Mouse (Mus musculus) neural tube, embryonic 11.5 days (tissue): ENCODE results near the gene Fbxl15. TPM values are rescaled to one million over a fixed set of nuclear protein-coding genes. Genes with fewer than 3 reads are reported as not detected.
A peak's percentile ranks its signal among the peaks of the same experiment; 100 is the strongest.

Experiments
- ATAC-seq: fragments of 200-750 bp; cut with Nextera tagmentation; 2 replicates; pipeline ENCODE4 v1.8.0; 2017; ENCODE audit warnings: moderate number of reproducible peaks, mild to moderate bottlenecking, moderate TSS enrichment, moderate library complexity; ENCODE audit not compliant: insufficient read depth, low FRiP score, low TSS enrichment
- DNase-seq: peaks from one replicate; pipeline ENCODE4 v3.0.0-alpha.2; 2015; ENCODE audit warnings: low spot score
- H3K27ac ChIP-seq: fragments of 300-500 bp; sonication (generic); 2 replicates; pipeline ENCODE4 v1.5.1; 2014; ENCODE audit warnings: low read depth, mild to moderate bottlenecking, low read length
- H3K27me3 ChIP-seq: fragments of 300-500 bp; sonication (generic); 2 replicates; pipeline ENCODE4 v1.6.1; 2014; ENCODE audit warnings: mild to moderate bottlenecking, low read length, mixed read lengths; ENCODE audit not compliant: control insufficient read depth, insufficient read depth
- H3K36me3 ChIP-seq: fragments of 300-500 bp; sonication (generic); 2 replicates; pipeline ENCODE4 v1.6.1; 2014; ENCODE audit warnings: mild to moderate bottlenecking, low read length, moderate library complexity, mixed read lengths; ENCODE audit not compliant: control insufficient read depth, insufficient read depth
- H3K4me1 ChIP-seq: fragments of 300-500 bp; sonication (generic); 2 replicates; pipeline ENCODE4 v1.6.1; 2014; ENCODE audit warnings: low read length, mixed read lengths; ENCODE audit not compliant: control insufficient read depth, insufficient read depth
- H3K4me2 ChIP-seq: fragments of 300-500 bp; sonication (generic); 2 replicates; pipeline ENCODE4 v1.6.1; 2014; ENCODE audit warnings: low read depth, mild to moderate bottlenecking, moderate library complexity
- H3K4me3 ChIP-seq: fragments of 300-500 bp; sonication (generic); 2 replicates; pipeline ENCODE4 v1.5.1; 2014; ENCODE audit warnings: low read depth, low read length
- H3K9ac ChIP-seq: fragments of 300-500 bp; sonication (generic); 2 replicates; pipeline ENCODE4 v1.6.1; 2014; ENCODE audit warnings: mild to moderate bottlenecking, low read length
- H3K9me3 ChIP-seq: fragments of 300-500 bp; sonication (generic); 2 replicates; pipeline ENCODE4 v1.6.1; 2016; ENCODE audit warnings: low read length; ENCODE audit not compliant: control insufficient read depth
- WGBS: fragments of 180-500 bp; shearing (Covaris S2); extraction: QIAGEN DNeasy Blood & Tissue Kit; methylation state at CpG from one replicate; pipeline ENCODE4 v1.1.7; 2014; 5-methylcytosine and 5-hydroxymethylcytosine counted together
- polyA plus RNA-seq: library from polyadenylated mRNA; unstranded; fragments of >200 nt; fragmentation: Nextera tagmentation; extraction: Ambion mirVana; gene quantifications from 2 replicates; pipeline ENCODE4 v1.2.1, GENCODE M21; 2014

The Fbxl15 gene
- polyA plus RNA-seq, 1 experiment from 2014 or later: 22.0 TPM

DNA sequence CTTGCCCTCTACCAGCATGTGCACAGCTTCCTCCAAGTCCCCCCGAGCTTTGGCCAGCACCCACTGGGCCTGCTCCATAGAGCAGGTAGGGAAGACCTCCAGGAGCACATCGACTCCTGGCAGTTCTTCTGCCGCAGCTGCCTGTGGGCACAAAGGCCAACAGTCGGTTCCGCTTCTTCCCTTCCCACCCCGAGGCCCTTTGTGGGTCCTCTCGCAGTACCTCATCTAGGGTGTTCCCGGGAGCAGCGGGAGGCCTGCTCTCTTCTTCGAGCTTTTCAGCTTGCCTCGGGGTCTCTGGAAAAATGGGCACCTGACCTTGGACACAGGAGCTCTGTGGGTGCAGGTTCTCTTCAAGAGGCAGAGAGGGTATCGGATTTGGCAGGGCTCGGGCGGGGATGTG, 3.3 kb downstream of the Fbxl15 start:
- DNase-seq (no peak), ATAC-seq (no peak)
- H3K4me3 ChIP-seq: no peak overlapping the region
- no peaks in the 10 kb centered on the region for H3K9me3 ChIP-seq
- peaks cover 2% of the 10 kb centered on the region; the same call in 1 of the 2 replicates for H3K36me3 ChIP-seq
- no peak overlapping the region for H3K4me2 ChIP-seq
- no peak overlapping the region for H3K9ac ChIP-seq
- H3K4me1 ChIP-seq: peaks cover 19% of the 10 kb centered on the region
- peaks cover 6% of the 10 kb centered on the region; the same call in 1 of the 2 replicates for H3K27me3 ChIP-seq
- H3K27ac ChIP-seq: no peak overlapping the region
- WGBS: 92% methylated on average over 14 of the region's 14 CpGs

DNA sequence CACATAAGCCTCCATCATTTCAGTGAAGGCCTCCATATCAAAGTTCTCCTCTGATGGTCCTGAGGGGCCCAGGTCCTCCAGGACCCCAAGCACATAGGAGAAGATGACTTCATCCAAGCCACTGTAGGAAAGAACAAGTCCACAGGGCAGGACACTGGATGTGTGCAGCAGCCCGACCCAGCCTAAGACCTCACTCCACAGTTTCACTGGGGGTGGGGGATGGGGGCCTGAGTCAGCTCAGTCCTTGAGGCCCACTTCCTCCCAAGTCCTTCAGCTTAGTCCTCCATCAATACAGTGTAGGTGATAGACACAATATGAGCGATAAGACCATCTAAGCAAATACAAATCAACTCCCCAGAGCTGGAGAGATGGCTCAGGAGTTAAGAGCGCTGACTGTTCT, 4.0 kb downstream of the Fbxl15 start:
- ATAC-seq: no peak
- no peak overlapping the region for H3K4me3 ChIP-seq
- 0 out of 2 replicates have a peak, but pooled peaks cover 4% of the 10 kb centered on the region for H3K27me3 ChIP-seq
- DNase-seq: no peak
- H3K4me1 ChIP-seq: peaks cover 16% of the 10 kb centered on the region
- H3K4me2 ChIP-seq: no peak overlapping the region
- no peaks in the 10 kb centered on the region for H3K9me3 ChIP-seq
- H3K9ac ChIP-seq: no peak overlapping the region
- WGBS: 87% methylated on average over 3 of the region's 3 CpGs
- H3K36me3 ChIP-seq: peaks cover 2% of the 10 kb centered on the region; the same call in 1 of the 2 replicates
- H3K27ac ChIP-seq: no peak overlapping the region

- H3K9me3 ChIP-seq: no peaks in the 10 kb centered on the region
- 53% methylated on average over 7 of the region's 7 CpGs for WGBS
- ATAC-seq: no peak
- H3K4me2 ChIP-seq: 0 out of 2 replicates have a peak overlapping the region, but pooled peaks have one; percentile 4
- 0 out of 2 replicates have a peak, but pooled peaks cover 4% of the 10 kb centered on the region for H3K27me3 ChIP-seq
- peaks cover 2% of the 10 kb centered on the region; the same call in 1 of the 2 replicates for H3K36me3 ChIP-seq
- H3K27ac ChIP-seq: no peak overlapping the region
- no peak overlapping the region for H3K9ac ChIP-seq
- no peak overlapping the region for H3K4me3 ChIP-seq
- DNase-seq: no peak
- peaks cover 18% of the 10 kb centered on the region for H3K4me1 ChIP-seq
These were observed 4.8 kb downstream of the Fbxl15 start for GRCm38 (mm10) chr19:46332721-46333339.

GRCm38 (mm10) chr19:46333906-46334305, 5.9 kb downstream of the Fbxl15 start:
- no peak overlapping the region for H3K9ac ChIP-seq
- no peak overlapping the region for H3K27ac ChIP-seq
- ATAC-seq (no peak), DNase-seq (no peak)
- peaks cover 2% of the 10 kb centered on the region; the same call in 1 of the 2 replicates for H3K36me3 ChIP-seq
- no peak overlapping the region for H3K4me2 ChIP-seq
- 93% methylated on average over 3 of the region's 3 CpGs for whole genome bisulfite sequencing
- H3K9me3 ChIP-seq: no peaks in the 10 kb centered on the region
- no peak overlapping the region for H3K4me3 ChIP-seq
- H3K27me3 ChIP-seq: 0 out of 2 replicates have a peak, but pooled peaks cover 4% of the 10 kb centered on the region
- H3K4me1 ChIP-seq: peaks cover 19% of the 10 kb centered on the region

GRCm38 (mm10) chr19:46337719-46338330, 9.8 kb downstream of the Fbxl15 start:
- ATAC-seq: peak; percentile 46
- no peak for DNase-seq
- Histone ChIP-seq H3K36me3 (no peaks in the 10 kb centered on the region), H3K27ac (peak overlapping the region; percentile 39; the same call in 1 of the 2 replicates), H3K9ac (peak overlapping the region; percentile 81), H3K4me3 (peak overlapping the region; percentile 72), H3K9me3 (no peaks in the 10 kb centered on the region), H3K27me3 (no peaks in the 10 kb centered on the region), H3K4me2 (peak overlapping the region; percentile 79), H3K4me1 (peaks cover 7% of the 10 kb centered on the region)
- WGBS: 33% methylated on average over 15 of the region's 15 CpGs

GRCm38 (mm10) chr19:46338331-46338936, 10.4 kb downstream of the Fbxl15 start, which contains the start of gene Cuedc2:
TSS of gene Cuedc2 (minus strand) at chr19:46338702.
- peak; percentile 97 for DNase-seq
- peaks cover 7% of the 10 kb centered on the region for H3K4me1 ChIP-seq
- under 1% methylated on average over 31 of the region's 31 CpGs for WGBS
- H3K9ac ChIP-seq: peak within 1 kb of the TSS; percentile 81
- H3K36me3 ChIP-seq: no peaks in the 10 kb centered on the region
- H3K27me3 ChIP-seq: no peaks in the 10 kb centered on the region
- peak within 1 kb of the TSS; percentile 72 for H3K4me3 ChIP-seq
- ATAC-seq: peak; percentile 88
- H3K4me2 ChIP-seq: peak within 1 kb of the TSS; percentile 79
- no peaks in the 10 kb centered on the region for H3K9me3 ChIP-seq
- H3K27ac ChIP-seq: peak within 1 kb of the TSS; percentile 39; the same call in 1 of the 2 replicates

- Histone ChIP-seq H3K9ac (no peak overlapping the region), H3K4me2 (no peak overlapping the region), H3K4me1 (peaks cover 7% of the 10 kb centered on the region), H3K4me3 (no peak overlapping the region), H3K27me3 (no peaks in the 10 kb centered on the region), H3K27ac (no peak overlapping the region), H3K9me3 (no peaks in the 10 kb centered on the region), H3K36me3 (no peaks in the 10 kb centered on the region)
- ATAC-seq (no peak), DNase-seq (no peak)
- WGBS: 55% methylated on average over 6 of the region's 6 CpGs
These were observed 10.9 kb downstream of the Fbxl15 start for GRCm38 (mm10) chr19:46338942-46339286.

DNA sequence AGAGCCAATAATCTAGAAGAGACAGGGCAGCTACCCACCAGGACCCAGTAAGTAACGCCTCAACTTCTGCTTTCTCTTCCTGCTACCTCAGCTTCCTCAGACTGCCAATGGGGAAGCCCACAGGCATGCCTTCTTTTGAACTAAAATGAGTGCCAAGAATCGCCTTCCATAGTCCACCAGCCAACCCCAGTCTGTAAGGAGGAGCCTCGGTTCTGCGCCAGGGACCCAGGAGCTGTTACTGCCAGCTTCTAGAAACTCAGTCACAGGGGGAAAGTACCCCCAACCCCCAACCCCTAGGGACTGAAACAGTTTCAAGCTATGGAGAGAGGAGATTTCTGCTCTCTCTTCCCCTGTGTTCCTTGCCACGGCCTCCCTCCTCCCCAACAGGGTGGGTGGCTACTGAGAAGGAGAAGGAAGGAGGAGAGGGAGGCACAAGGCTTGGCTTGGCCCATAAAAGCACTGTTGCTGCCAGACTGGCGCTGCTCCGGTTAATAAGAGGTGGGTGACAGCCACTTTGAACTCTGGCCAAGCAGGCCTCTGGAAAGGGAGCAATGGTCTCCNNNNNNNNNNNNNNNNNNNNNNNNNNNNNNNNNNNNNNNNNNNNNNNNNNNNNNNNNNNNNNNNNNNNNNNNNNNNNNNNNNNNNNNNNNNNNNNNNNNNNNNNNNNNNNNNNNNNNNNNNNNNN, 11.4 kb downstream of the Fbxl15 start:
- H3K27ac ChIP-seq: no peak overlapping the region
- H3K4me1 ChIP-seq: peaks cover 7% of the 10 kb centered on the region
- H3K36me3 ChIP-seq: no peaks in the 10 kb centered on the region
- H3K4me2 ChIP-seq: no peak overlapping the region
- 84% methylated on average over 7 of the region's 7 CpGs for WGBS
- no peaks in the 10 kb centered on the region for H3K27me3 ChIP-seq
- H3K4me3 ChIP-seq: no peak overlapping the region
- ATAC-seq (no peak), DNase-seq (no peak)
- H3K9me3 ChIP-seq: no peaks in the 10 kb centered on the region; the same call in 1 of the 2 replicates
- H3K9ac ChIP-seq: 0 out of 2 replicates have a peak overlapping the region, but pooled peaks have one; percentile 4
